Mouse (Mus musculus) Patski (cell line): Measurements from ENCODE around the gene Dntt. TPM values are rescaled to one million over a fixed set of nuclear protein-coding genes. Genes with fewer than 3 reads are reported as not detected.
A peak's percentile ranks its signal among the peaks of the same experiment; 100 is the strongest.

ENCODE experiments used
- ATAC-seq: fragments of 100-300 bp; one replicate; pipeline ENCODE4 v1.8.0; 2021
- CTCF ChIA-PET: fragments of 350-600 bp; sonication (Branson Sonifier 250); formaldehyde crosslinking; loops from one replicate; lab custom pipeline; 2022; ENCODE audit warnings: inconsistent platforms; lab: Charles Lee
- POLR2A ChIA-PET: fragments of 350-600 bp; sonication (Branson Sonifier 250); formaldehyde crosslinking; loops from one replicate; lab custom pipeline; 2022; ENCODE audit warnings: antibody characterized with exemption, inconsistent platforms; lab: Charles Lee
- DNase-seq: peaks from one replicate; pipeline ENCODE4 v3.0.0-alpha.2; 2011; ENCODE audit warnings: low read depth, low spot score
- H3K27me3 ChIP-seq: fragments of 371-371 bp; one replicate; pipeline ENCODE4 v1.5.1; 2021
- CTCF ChIP-seq: fragments of 100-300 bp; IDR thresholded peaks from one replicate; pipeline ENCODE4 v1.5.1; 2021
- in situ Hi-C: fragments of 300-500 bp; cut with MboI; formaldehyde crosslinking; loops from 3 replicates; pipeline ENCODE4 v1.11.1; 2018; ENCODE audit warnings: low pct_unique_long_range_greater_than_20kb, mixed read lengths
- polyA plus RNA-seq: library from polyadenylated mRNA; unstranded; gene quantifications from one replicate; pipeline ENCODE4 v1.2.3, GENCODE M21; 2021

The Dntt gene
- polyA plus RNA-seq, 1 experiment from 2014 or later: 0.03 TPM

DNA sequence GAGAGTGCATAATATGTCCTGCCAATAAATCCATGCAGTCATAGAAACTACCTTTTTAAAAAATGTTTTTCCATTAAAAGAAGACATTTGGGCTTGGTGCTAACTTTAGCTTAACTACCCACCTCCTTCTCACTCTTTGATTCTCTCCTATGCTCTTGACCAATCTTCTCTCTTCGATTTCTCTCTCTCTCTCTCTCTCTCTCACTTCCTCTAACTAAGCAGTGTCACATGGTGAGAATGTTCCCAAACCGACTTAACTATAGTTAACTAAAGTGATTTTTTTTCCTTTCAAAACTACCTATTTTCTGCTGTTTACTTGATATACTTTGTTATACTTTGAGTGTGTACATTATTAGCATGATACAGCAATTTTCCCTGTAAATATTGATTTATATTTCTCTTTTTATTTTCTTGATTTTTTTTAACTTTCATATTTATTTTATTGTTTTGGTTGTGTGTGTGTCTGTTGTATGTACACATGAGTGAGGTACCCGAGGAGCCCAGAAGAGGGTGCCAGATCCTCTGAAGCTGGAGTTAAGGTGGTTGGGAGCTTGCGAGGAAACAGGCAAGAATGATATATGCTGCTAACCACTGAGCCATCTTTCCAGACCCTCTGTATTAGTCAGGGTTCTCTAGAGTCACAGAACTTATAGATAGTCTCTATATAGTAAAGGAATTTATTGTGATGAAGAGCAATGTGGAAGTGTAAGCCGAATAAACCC is 20.2 kb upstream of the Dntt start:
- ChIA-PET CTCF (no interaction called here), POLR2A (interaction anchor here (0.6 kb wide), 1 partner anchor 410 kb away, joined by 4 read pairs; no protein-coding TSS in a partner anchor)
- DNase-seq: no peak
- no peak for ATAC-seq
- in situ Hi-C loops: loop anchor here (5.0 kb wide), 1 partner anchor 47 kb away; no protein-coding TSS in a partner anchor
- peak; percentile 24 for TF ChIP-seq CTCF
- H3K27me3 ChIP-seq: no peaks in the 10 kb centered on the region

DNA sequence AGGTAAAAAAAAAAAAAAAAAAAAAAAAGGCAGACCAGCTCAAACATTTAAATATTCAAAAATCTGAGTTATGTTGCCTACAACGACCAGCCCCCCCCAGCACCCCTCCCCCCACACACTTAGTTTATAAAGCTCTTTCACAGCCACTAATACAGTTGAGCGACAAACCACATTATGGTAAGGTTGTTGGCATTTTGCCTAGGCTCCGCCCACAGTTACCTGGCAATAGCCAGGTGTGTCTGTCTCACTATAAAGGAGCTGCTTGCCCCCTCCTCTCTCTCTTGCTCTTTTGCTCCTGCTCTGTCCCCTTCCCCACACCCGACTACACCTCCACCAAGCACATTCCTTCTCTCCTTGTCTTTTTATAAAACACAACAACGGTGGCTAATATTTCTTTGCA is 17.4 kb upstream of the Dntt start:
- ChIA-PET POLR2A (no interaction called here), CTCF (interaction anchor here (1.0 to 1.9 kb wide), 4 partner anchors 11 to 48 kb away, joined by 3 to 5 read pairs (median 4); no protein-coding TSS in a partner anchor)
- no peak for DNase-seq
- no peak for ATAC-seq
- H3K27me3 ChIP-seq: no peaks in the 10 kb centered on the region
- in situ Hi-C loops: no loop called here
- no peak for TF ChIP-seq CTCF

- no peak for TF ChIP-seq CTCF
- POLR2A ChIA-PET: interaction anchor here (1.3 kb wide), 1 partner anchor 41 kb away, joined by 6 read pairs; no protein-coding TSS in a partner anchor
- CTCF ChIA-PET: interaction anchor here (0.7 to 4.0 kb wide), 5 partner anchors 16 to 255 kb away, joined by 3 to 53 read pairs (median 3); no protein-coding TSS in a partner anchor
- in situ Hi-C loops: no loop called here
- H3K27me3 ChIP-seq: peaks cover 2% of the 10 kb centered on the region
- DNase-seq (no peak), ATAC-seq (no peak)
These were observed 15.5 kb upstream of the Dntt start for GRCm38 (mm10) chr19:41013591-41013990.

GRCm38 (mm10) chr19:41014003-41014402 is 15.1 kb upstream of the Dntt start:
- no peak for TF ChIP-seq CTCF
- DNase-seq (no peak), ATAC-seq (no peak)
- H3K27me3 ChIP-seq: peaks cover 6% of the 10 kb centered on the region
- CTCF ChIA-PET: interaction anchor here (0.7 to 4.0 kb wide), 4 partner anchors 16 to 51 kb away, joined by 3 to 53 read pairs (median 4); no protein-coding TSS in a partner anchor
- in situ Hi-C loops: no loop called here
- POLR2A ChIA-PET: interaction anchor here (1.3 kb wide), 1 partner anchor 42 kb away, joined by 6 read pairs; no protein-coding TSS in a partner anchor

GRCm38 (mm10) chr19:41015951-41016716 is 12.9 kb upstream of the Dntt start:
- CTCF ChIA-PET: interaction anchor here (0.8 to 4.0 kb wide), 19 partner anchors 9 to 261 kb away, joined by 3 to 53 read pairs (median 4); partner anchors contain the start of gene Dntt
- peaks cover 16% of the 10 kb centered on the region for H3K27me3 ChIP-seq
- in situ Hi-C loops: no loop called here
- ATAC-seq: peak; percentile 38
- no peak for DNase-seq
- peak; percentile 77 for TF ChIP-seq CTCF
- POLR2A ChIA-PET: interaction anchor here (1.5 kb wide), 1 partner anchor 53 kb away, joined by 3 read pairs; no protein-coding TSS in a partner anchor

GRCm38 (mm10) chr19:41019164-41019675 is 9.9 kb upstream of the Dntt start:
- CTCF ChIA-PET: no interaction called here
- POLR2A ChIA-PET: interaction anchor here (0.7 kb wide), 1 partner anchor 14 kb away, joined by 3 read pairs; no protein-coding TSS in a partner anchor
- H3K27me3 ChIP-seq: peaks cover 38% of the 10 kb centered on the region

GRCm38 (mm10) chr19:41020537-41020936 is 8.5 kb upstream of the Dntt start:
- TF ChIP-seq CTCF: no peak
- in situ Hi-C loops: loop anchor here (10.0 kb wide), 1 partner anchor 266 kb away; no protein-coding TSS in a partner anchor
- ATAC-seq (no peak), DNase-seq (no peak)
- peaks cover 38% of the 10 kb centered on the region for H3K27me3 ChIP-seq
- POLR2A ChIA-PET: no interaction called here
- CTCF ChIA-PET: no interaction called here

More at GRCm38 (mm10) chr19:41019164-41019675, 9.9 kb upstream of the Dntt start:
- ATAC-seq (no peak), DNase-seq (no peak)
- no peak for TF ChIP-seq CTCF
- in situ Hi-C loops: no loop called here

DNA sequence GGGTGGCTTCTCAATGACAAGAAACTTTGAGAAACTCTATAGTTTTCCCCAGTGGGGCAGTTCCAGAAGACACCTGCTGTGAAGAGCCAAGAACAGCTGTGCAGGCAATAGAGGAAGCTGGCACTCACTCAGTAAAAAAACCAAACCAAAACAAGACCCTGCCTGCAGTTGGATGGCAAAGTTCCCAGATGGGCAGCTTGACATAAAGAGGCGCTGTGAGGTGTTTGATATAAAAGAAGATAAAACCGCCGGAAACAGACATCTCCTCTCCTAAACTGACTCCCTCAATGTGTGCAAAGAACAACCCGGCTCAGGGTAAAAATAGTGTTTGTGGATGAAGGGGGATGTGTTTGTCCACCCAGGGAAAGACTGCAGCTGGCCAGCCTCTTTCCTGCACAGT is 6.8 kb upstream of the Dntt start:
- DNase-seq (no peak), ATAC-seq (no peak)
- no peak for TF ChIP-seq CTCF
- peaks cover 38% of the 10 kb centered on the region for H3K27me3 ChIP-seq
- ChIA-PET POLR2A (no interaction called here), CTCF (no interaction called here)
- in situ Hi-C loops: loop anchor here (10.0 kb wide), 1 partner anchor 267 kb away; no protein-coding TSS in a partner anchor

- ATAC-seq (no peak), DNase-seq (no peak)
- POLR2A ChIA-PET: interaction anchor here (1.1 kb wide), 1 partner anchor 27 kb away, joined by 3 read pairs; no protein-coding TSS in a partner anchor
- in situ Hi-C loops: loop anchor here (10.0 kb wide), 1 partner anchor 272 kb away; no protein-coding TSS in a partner anchor
- H3K27me3 ChIP-seq: peaks cover 20% of the 10 kb centered on the region
- CTCF ChIA-PET: no interaction called here
- TF ChIP-seq CTCF: no peak
These were observed 2.5 kb upstream of the Dntt start for GRCm38 (mm10) chr19:41026551-41026950.

DNA sequence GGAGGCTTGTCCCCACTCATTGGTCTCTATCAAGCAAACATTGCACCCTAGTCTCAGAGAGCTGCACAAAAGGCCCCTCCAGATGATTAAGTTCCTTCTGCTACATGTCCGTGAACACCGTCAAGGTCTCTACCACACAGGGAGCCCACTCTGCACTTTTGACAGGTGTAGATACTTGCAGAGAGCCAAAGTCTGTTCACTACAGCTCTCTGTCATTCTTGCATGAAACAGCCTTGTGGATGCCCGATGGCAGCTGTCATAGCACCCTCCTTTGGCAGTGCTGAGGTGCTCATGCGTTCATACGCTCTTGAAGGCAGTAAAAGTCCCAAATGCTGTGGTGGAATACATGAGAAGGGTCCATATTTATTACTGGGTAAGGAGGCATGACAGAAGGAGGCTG is 2.1 kb upstream of the Dntt start:
- DNase-seq (no peak), ATAC-seq (no peak)
- TF ChIP-seq CTCF: no peak
- in situ Hi-C loops: loop anchor here (10.0 kb wide), 1 partner anchor 272 kb away; no protein-coding TSS in a partner anchor
- peaks cover 17% of the 10 kb centered on the region for H3K27me3 ChIP-seq
- ChIA-PET POLR2A (no interaction called here), CTCF (interaction anchor here (1.2 kb wide), 1 partner anchor 23 kb away, joined by 3 read pairs; no protein-coding TSS in a partner anchor)
